Mouse (Mus musculus): ENCODE results near the gene Sema5b. TPM values are rescaled to one million over a fixed set of nuclear protein-coding genes. Genes with fewer than 3 reads are reported as not detected.

Gene Sema5b
- polyA plus RNA-seq, 1 experiment: not detected

DNA sequence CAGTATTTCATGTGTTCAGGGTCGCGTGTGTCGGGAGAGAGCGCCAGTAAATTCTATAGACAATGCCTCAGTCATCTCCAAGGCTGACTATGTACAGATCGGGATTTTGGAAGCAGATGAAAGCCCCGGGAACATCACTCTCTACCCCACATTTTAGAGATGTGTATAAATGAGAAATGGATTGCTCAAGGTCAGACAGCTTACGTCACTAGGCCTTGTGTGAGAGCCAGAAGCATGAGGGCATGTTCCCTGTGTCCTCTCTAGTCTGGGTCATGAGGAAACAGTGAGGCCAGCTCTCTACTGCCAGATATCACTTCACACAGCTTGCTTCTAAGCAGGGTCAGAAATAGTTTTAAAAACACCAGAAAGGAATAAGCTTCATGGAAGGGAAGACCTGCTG is 150.7 kb downstream of the Sema5b start:
- Histone ChIP-seq H3K4me3 (no peak overlapping the region), H3K36me3 (ENCODE audit: control insufficient read depth, insufficient read depth) (no peaks in the 10 kb centered on the region), H3K4me2 (ENCODE audit: low read depth) (no peak overlapping the region), H3K79me2 (ENCODE audit: control insufficient read depth, insufficient read depth) (no peaks in the 10 kb centered on the region), H3K27me3 (ENCODE audit: control insufficient read depth, insufficient read depth, insufficient read length) (no peaks in the 10 kb centered on the region), H3ac (ENCODE audit: control insufficient read depth, insufficient read length) (no peak overlapping the region)
- no peak for TF ChIP-seq MYOG (IDR thresholded peaks at IDR 0.05; ENCODE audit: control insufficient read depth in 1 of 3, insufficient read depth in 1 of 3, insufficient read length in 2 of 3, low read depth in 2 of 3)
- no peak for TF ChIP-seq USF1 (IDR thresholded peaks at IDR 0.05; ENCODE audit: low read depth)
- no peak for TF ChIP-seq MYOD1 (IDR thresholded peaks at IDR 0.05; ENCODE audit: control insufficient read depth in 1 of 3, insufficient read length in 2 of 3, low read depth in 2 of 3)
- TF ChIP-seq POLR2A (IDR thresholded peaks at IDR 0.05; ENCODE audit: insufficient read length, low read depth): no peak
- no peak for TF ChIP-seq MAX (IDR thresholded peaks at IDR 0.05; ENCODE audit: low read depth)
- no peak for TF ChIP-seq POLR2AphosphoS2 (IDR thresholded peaks at IDR 0.05; ENCODE audit: insufficient read length, low read depth)
- TF ChIP-seq TCF12 (IDR thresholded peaks at IDR 0.05; ENCODE audit: insufficient read depth, poor library complexity, severe bottlenecking): no peak
- no peak for TF ChIP-seq SRF (IDR thresholded peaks at IDR 0.05; ENCODE audit: control insufficient read depth, insufficient read length, low read depth)
- no peak for TF ChIP-seq E2F4 (IDR thresholded peaks at IDR 0.05; ENCODE audit: insufficient read depth)
- no peak for TF ChIP-seq REST (IDR thresholded peaks at IDR 0.05; ENCODE audit: insufficient read depth, insufficient read length)
- no peak for TF ChIP-seq CEBPB (IDR thresholded peaks at IDR 0.05; ENCODE audit: insufficient read depth, poor library complexity, severe bottlenecking)
- no peak for TF ChIP-seq TCF3 (IDR thresholded peaks at IDR 0.05; ENCODE audit: insufficient read length, low read depth)

DNA sequence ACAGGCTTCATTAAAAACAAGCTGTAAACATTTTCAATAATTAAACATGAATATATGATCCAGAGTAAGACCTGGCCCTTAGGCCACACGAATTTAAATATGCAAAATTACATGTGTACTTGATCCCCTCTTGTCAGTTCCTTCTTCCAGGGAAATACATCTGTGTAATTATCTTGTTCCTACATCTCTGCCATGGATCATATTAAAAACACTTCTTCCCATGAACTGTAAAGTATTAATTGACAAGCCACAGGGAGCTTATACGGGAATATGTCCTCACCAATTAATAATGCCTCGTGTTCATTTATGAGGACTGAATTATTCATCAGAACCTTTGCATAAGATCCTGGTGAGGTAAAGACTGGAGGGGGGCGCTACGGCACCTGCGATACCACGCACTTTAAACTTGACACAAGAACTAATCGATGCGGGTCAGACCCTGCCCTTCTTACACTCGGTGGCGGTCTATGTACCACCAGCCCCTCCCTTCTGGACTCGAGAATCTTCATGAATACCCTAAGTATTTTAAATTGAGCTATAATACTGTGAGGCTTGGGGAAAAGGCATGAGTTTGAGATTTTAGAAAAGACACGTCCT is 153.4 kb downstream of the Sema5b start:
- Histone ChIP-seq H3K4me3 (no peak overlapping the region), H3K36me3 (ENCODE audit: control insufficient read depth, insufficient read depth) (no peaks in the 10 kb centered on the region), H3K27me3 (ENCODE audit: control insufficient read depth, insufficient read depth, insufficient read length) (no peaks in the 10 kb centered on the region), H3K4me2 (ENCODE audit: low read depth) (no peak overlapping the region), H3ac (ENCODE audit: control insufficient read depth, insufficient read length) (no peak overlapping the region), H3K79me2 (ENCODE audit: control insufficient read depth, insufficient read depth) (no peaks in the 10 kb centered on the region)
- no peak for TF ChIP-seq POLR2A (IDR thresholded peaks at IDR 0.05; ENCODE audit: insufficient read length, low read depth)
- TF ChIP-seq REST (IDR thresholded peaks at IDR 0.05; ENCODE audit: insufficient read depth, insufficient read length): no peak
- no peak for TF ChIP-seq SRF (IDR thresholded peaks at IDR 0.05; ENCODE audit: control insufficient read depth, insufficient read length, low read depth)
- TF ChIP-seq MYOG (IDR thresholded peaks at IDR 0.05; ENCODE audit: control insufficient read depth in 1 of 3, insufficient read depth in 1 of 3, insufficient read length in 2 of 3, low read depth in 2 of 3): no peak
- TF ChIP-seq TCF12 (IDR thresholded peaks at IDR 0.05; ENCODE audit: insufficient read depth, poor library complexity, severe bottlenecking): no peak
- TF ChIP-seq POLR2AphosphoS2 (IDR thresholded peaks at IDR 0.05; ENCODE audit: insufficient read length, low read depth): no peak
- no peak for TF ChIP-seq CEBPB (IDR thresholded peaks at IDR 0.05; ENCODE audit: insufficient read depth, poor library complexity, severe bottlenecking)
- TF ChIP-seq TCF3 (IDR thresholded peaks at IDR 0.05; ENCODE audit: insufficient read length, low read depth): no peak
- TF ChIP-seq MAX (IDR thresholded peaks at IDR 0.05; ENCODE audit: low read depth): no peak
- TF ChIP-seq MYOD1 (IDR thresholded peaks at IDR 0.05; ENCODE audit: control insufficient read depth in 1 of 3, insufficient read length in 2 of 3, low read depth in 2 of 3): no peak
- TF ChIP-seq E2F4 (IDR thresholded peaks at IDR 0.05; ENCODE audit: insufficient read depth): no peak
- no peak for TF ChIP-seq USF1 (IDR thresholded peaks at IDR 0.05; ENCODE audit: low read depth)

DNA sequence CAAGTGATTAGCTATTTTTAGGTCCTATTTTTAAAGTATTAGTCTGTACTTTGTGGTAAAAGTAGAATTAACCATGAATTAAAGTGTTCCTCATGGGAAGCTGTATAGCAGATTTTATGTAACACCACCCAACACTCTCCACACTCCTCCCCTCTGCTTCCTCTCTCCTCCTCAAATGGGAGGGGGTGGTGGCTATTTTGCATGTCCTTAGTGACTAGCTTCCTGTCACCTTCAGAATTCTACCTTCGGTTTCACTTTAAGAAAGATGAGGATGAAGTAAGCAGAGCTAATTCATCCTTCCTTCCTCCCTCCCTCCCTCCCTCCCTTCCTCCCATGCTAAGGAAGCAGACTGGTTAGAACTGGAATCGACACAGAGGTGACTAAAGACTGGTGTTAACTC is 155.2 kb downstream of the Sema5b start:
- TF ChIP-seq SRF (IDR thresholded peaks at IDR 0.05; ENCODE audit: control insufficient read depth, insufficient read length, low read depth): no peak
- no peak for TF ChIP-seq REST (IDR thresholded peaks at IDR 0.05; ENCODE audit: insufficient read depth, insufficient read length)
- no peak for TF ChIP-seq USF1 (IDR thresholded peaks at IDR 0.05; ENCODE audit: low read depth)
- no peak for TF ChIP-seq MYOD1 (IDR thresholded peaks at IDR 0.05; ENCODE audit: control insufficient read depth in 1 of 3, insufficient read length in 2 of 3, low read depth in 2 of 3)
- TF ChIP-seq CEBPB (IDR thresholded peaks at IDR 0.05; ENCODE audit: insufficient read depth, poor library complexity, severe bottlenecking): no peak
- TF ChIP-seq MAX (IDR thresholded peaks at IDR 0.05; ENCODE audit: low read depth): no peak
- TF ChIP-seq TCF3 (IDR thresholded peaks at IDR 0.05; ENCODE audit: insufficient read length, low read depth): no peak
- TF ChIP-seq MYOG (IDR thresholded peaks at IDR 0.05; ENCODE audit: control insufficient read depth in 1 of 3, insufficient read depth in 1 of 3, insufficient read length in 2 of 3, low read depth in 2 of 3): no peak
- TF ChIP-seq E2F4 (IDR thresholded peaks at IDR 0.05; ENCODE audit: insufficient read depth): no peak
- no peak for TF ChIP-seq POLR2AphosphoS2 (IDR thresholded peaks at IDR 0.05; ENCODE audit: insufficient read length, low read depth)
- TF ChIP-seq TCF12 (IDR thresholded peaks at IDR 0.05; ENCODE audit: insufficient read depth, poor library complexity, severe bottlenecking): no peak
- no peak for TF ChIP-seq POLR2A (IDR thresholded peaks at IDR 0.05; ENCODE audit: insufficient read length, low read depth)
- H3K4me2 ChIP-seq (ENCODE audit: low read depth): no peak overlapping the region
- no peaks in the 10 kb centered on the region for H3K27me3 ChIP-seq (ENCODE audit: control insufficient read depth, insufficient read depth, insufficient read length)
- no peaks in the 10 kb centered on the region for H3K79me2 ChIP-seq (ENCODE audit: control insufficient read depth, insufficient read depth)
- no peak overlapping the region for H3K4me3 ChIP-seq
- H3ac ChIP-seq (ENCODE audit: control insufficient read depth, insufficient read length): no peak overlapping the region
- H3K36me3 ChIP-seq (ENCODE audit: control insufficient read depth, insufficient read depth): no peaks in the 10 kb centered on the region

DNA sequence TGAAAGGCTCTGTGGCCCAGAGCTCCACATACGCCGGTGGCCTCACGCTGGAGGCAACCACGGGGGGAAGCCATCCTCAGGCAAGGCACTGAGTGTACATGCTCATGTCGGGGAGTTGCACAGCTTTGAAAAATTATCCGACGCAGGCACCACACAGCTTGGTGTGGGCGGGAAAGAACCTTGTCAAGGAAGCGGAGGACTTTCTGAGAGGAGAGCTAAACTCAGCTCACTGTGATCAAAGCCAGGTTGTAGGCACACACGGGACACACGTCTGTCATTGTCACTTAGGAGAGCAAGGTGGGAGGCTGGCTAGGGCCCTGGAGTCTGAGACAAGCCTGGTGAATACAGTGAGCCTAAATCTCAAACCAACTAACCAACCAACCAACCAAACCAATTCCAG is 160.9 kb downstream of the Sema5b start:
- Histone ChIP-seq H3K79me2 (ENCODE audit: control insufficient read depth, insufficient read depth) (no peaks in the 10 kb centered on the region), H3K27me3 (ENCODE audit: control insufficient read depth, insufficient read depth, insufficient read length) (no peaks in the 10 kb centered on the region), H3K36me3 (ENCODE audit: control insufficient read depth, insufficient read depth) (no peaks in the 10 kb centered on the region), H3K4me3 (no peak overlapping the region), H3K4me2 (ENCODE audit: low read depth) (no peak overlapping the region), H3ac (ENCODE audit: control insufficient read depth, insufficient read length) (no peak overlapping the region)
- no peak for TF ChIP-seq TCF3 (IDR thresholded peaks at IDR 0.05; ENCODE audit: insufficient read length, low read depth)
- no peak for TF ChIP-seq REST (IDR thresholded peaks at IDR 0.05; ENCODE audit: insufficient read depth, insufficient read length)
- no peak for TF ChIP-seq MYOD1 (IDR thresholded peaks at IDR 0.05; ENCODE audit: control insufficient read depth in 1 of 3, insufficient read length in 2 of 3, low read depth in 2 of 3)
- no peak for TF ChIP-seq MAX (IDR thresholded peaks at IDR 0.05; ENCODE audit: low read depth)
- TF ChIP-seq SRF (IDR thresholded peaks at IDR 0.05; ENCODE audit: control insufficient read depth, insufficient read length, low read depth): no peak
- TF ChIP-seq MYOG (IDR thresholded peaks at IDR 0.05; ENCODE audit: control insufficient read depth in 1 of 3, insufficient read depth in 1 of 3, insufficient read length in 2 of 3, low read depth in 2 of 3): no peak
- TF ChIP-seq USF1 (IDR thresholded peaks at IDR 0.05; ENCODE audit: low read depth): no peak
- no peak for TF ChIP-seq POLR2AphosphoS2 (IDR thresholded peaks at IDR 0.05; ENCODE audit: insufficient read length, low read depth)
- no peak for TF ChIP-seq POLR2A (IDR thresholded peaks at IDR 0.05; ENCODE audit: insufficient read length, low read depth)
- no peak for TF ChIP-seq E2F4 (IDR thresholded peaks at IDR 0.05; ENCODE audit: insufficient read depth)
- TF ChIP-seq CEBPB (IDR thresholded peaks at IDR 0.05; ENCODE audit: insufficient read depth, poor library complexity, severe bottlenecking): no peak
- TF ChIP-seq TCF12 (IDR thresholded peaks at IDR 0.05; ENCODE audit: insufficient read depth, poor library complexity, severe bottlenecking): no peak
